Mouse (Mus musculus): ENCODE results near the gene Zdhhc8.

GRCm38 (mm10) chr16:18197881-18198280 lies 37.1 kb downstream of the Zdhhc8 start:
- TF ChIP-seq CTCF (IDR thresholded peaks at IDR 0.05; ENCODE audit: borderline replicate concordance, insufficient read depth, low read length) (no peak), POLR2A (IDR thresholded peaks at IDR 0.05; ENCODE audit: low read depth, low read length) (no peak)

Data from embryonic fibroblast, embryonic 13.5 days (primary cell).